Mouse (Mus musculus): ENCODE data around the gene Gm10153. TPM values are rescaled to one million over a fixed set of nuclear protein-coding genes. Genes with fewer than 3 reads are reported as not detected.
"Not testable (repeated sequence)": the region's sequence is repeated elsewhere in the genome, so short reads cannot be mapped to it uniquely, and the experiment has no call there.

The Gm10153 gene
- polyA plus RNA-seq, 1 experiment from 2014 or later, result not detected

DNA sequence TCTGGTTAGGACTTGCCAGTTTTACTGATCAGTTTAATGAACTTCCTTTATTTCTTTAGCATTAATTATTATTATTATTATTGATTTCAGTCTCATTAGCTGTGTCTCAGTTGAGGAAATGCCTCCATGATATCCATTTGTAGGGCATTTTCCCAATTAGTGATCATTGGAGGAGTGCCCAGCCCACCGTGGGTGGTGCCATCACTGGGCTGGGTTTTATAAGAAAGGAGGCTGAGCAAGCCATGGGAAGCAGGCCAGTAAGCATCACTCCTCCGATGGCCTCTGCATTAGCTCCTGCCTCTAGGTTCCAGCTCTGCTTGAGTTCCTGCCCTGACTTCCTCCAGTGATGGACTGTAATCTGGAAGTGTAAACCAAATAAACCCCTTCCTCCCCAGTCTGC lies 2.0 kb downstream of the Gm10153 start:
- Histone ChIP-seq H3K9me3 (ENCODE audit: low read length) (no peaks in the 10 kb centered on the region), H3K4me3 (ENCODE audit: low read length) (no peak overlapping the region), H3K27me3 (ENCODE audit: insufficient read depth, low read length) (no peaks in the 10 kb centered on the region), H3K36me3 (ENCODE audit: insufficient read depth, low read length) (no peaks in the 10 kb centered on the region), H3K4me1 (ENCODE audit: insufficient read depth, low read length) (no peaks in the 10 kb centered on the region), H3K9ac (replicated peaks; ENCODE audit: low read length) (no peak overlapping the region), H3K4me2 (replicated peaks; ENCODE audit: low read depth, low read length) (no peak overlapping the region), H3K27ac (ENCODE audit: low read length) (no peak overlapping the region)
- WGBS, result 71% methylated on average over 2 of the region's 2 CpGs
- ATAC-seq (ENCODE audit: low FRiP score, low TSS enrichment), result no peak

DNA sequence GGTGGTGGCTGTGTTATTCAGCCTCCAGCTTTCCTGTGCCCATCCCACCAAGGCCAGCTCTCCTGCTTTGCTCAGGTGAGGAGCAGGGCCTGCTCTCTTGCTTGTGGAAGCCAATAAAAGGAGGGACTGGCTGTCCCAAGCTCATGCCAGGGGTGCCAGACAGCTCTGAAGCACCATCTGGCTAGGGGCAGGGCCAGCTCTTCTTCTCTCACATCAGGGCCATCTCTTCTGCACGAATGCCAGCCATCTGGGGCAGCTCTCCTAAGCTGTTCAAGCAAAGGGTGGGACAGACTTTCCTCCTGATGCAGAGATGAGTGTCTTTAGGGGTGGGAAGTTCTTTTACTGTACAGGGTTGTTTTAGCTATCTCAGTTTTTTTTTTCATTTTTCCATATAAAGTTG lies 9.2 kb downstream of the Gm10153 start:
- WGBS, result 53% methylated on average over 1 of the region's 1 CpGs

DNA sequence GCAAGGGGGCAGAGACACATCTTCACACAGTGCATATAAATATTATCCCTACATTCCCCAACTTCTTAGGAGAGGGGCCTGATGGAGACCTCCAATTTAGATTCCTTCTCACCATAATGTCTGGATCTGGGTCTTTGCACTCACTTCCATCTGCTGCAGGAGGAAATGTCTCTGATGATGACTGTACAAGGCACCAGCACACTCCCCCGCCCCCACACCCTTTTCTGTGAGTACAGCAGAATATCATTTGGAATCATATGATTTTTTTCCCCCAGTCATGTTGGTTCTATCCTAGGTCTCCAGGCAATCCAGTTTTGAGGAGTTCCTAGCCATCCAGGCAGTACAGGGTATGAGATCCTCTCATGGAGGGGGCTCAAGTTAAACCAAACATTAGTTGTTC lies 11.5 kb downstream of the Gm10153 start:
- Histone ChIP-seq H3K4me2 (replicated peaks; ENCODE audit: low read depth, low read length) (no peak overlapping the region), H3K27ac (ENCODE audit: low read length) (no peak overlapping the region), H3K4me1 (ENCODE audit: insufficient read depth, low read length) (no peaks in the 10 kb centered on the region), H3K9me3 (ENCODE audit: low read length) (no peaks in the 10 kb centered on the region), H3K36me3 (ENCODE audit: insufficient read depth, low read length) (no peaks in the 10 kb centered on the region), H3K27me3 (ENCODE audit: insufficient read depth, low read length) (no peaks in the 10 kb centered on the region), H3K4me3 (ENCODE audit: low read length) (no peak overlapping the region), H3K9ac (replicated peaks; ENCODE audit: low read length) (no peak overlapping the region)
- no peak for ATAC-seq (ENCODE audit: low FRiP score, low TSS enrichment)
- WGBS, result 79% methylated on average over 1 of the region's 1 CpGs

More for the DNA sequence above, 9.2 kb downstream of the Gm10153 start:
- ATAC-seq (ENCODE audit: low FRiP score, low TSS enrichment), result no peak
- Histone ChIP-seq H3K36me3 (ENCODE audit: insufficient read depth, low read length) (no peaks in the 10 kb centered on the region), H3K27me3 (ENCODE audit: insufficient read depth, low read length) (no peaks in the 10 kb centered on the region), H3K27ac (ENCODE audit: low read length) (no peak overlapping the region), H3K4me2 (replicated peaks; ENCODE audit: low read depth, low read length) (no peak overlapping the region), H3K4me3 (ENCODE audit: low read length) (no peak overlapping the region), H3K9ac (replicated peaks; ENCODE audit: low read length) (no peak overlapping the region), H3K9me3 (ENCODE audit: low read length) (no peaks in the 10 kb centered on the region), H3K4me1 (ENCODE audit: insufficient read depth, low read length) (no peaks in the 10 kb centered on the region)

GRCm38 (mm10) chr7:142175905-142176304 lies 14.3 kb downstream of the Gm10153 start, which contains the start of gene Krtap5-2:
Gene Krtap5-2 (minus strand): TSS chr7:142176005.
- not testable (repeated sequence) for H3K4me2 ChIP-seq (replicated peaks; ENCODE audit: low read depth, low read length); H3K4me3 ChIP-seq (ENCODE audit: low read length); H3K27ac ChIP-seq (ENCODE audit: low read length); ATAC-seq (ENCODE audit: low FRiP score, low TSS enrichment); H3K36me3 ChIP-seq (ENCODE audit: insufficient read depth, low read length); H3K9me3 ChIP-seq (ENCODE audit: low read length); H3K27me3 ChIP-seq (ENCODE audit: insufficient read depth, low read length); H3K4me1 ChIP-seq (ENCODE audit: insufficient read depth, low read length); H3K9ac ChIP-seq (replicated peaks; ENCODE audit: low read length)

GRCm38 (mm10) chr7:142169836-142170235 lies 20.4 kb downstream of the Gm10153 start:
- Histone ChIP-seq H3K4me3 (ENCODE audit: low read length) (no peak overlapping the region), H3K9ac (replicated peaks; ENCODE audit: low read length) (no peak overlapping the region), H3K36me3 (ENCODE audit: insufficient read depth, low read length) (no peaks in the 10 kb centered on the region), H3K27ac (ENCODE audit: low read length) (no peak overlapping the region), H3K27me3 (ENCODE audit: insufficient read depth, low read length) (no peaks in the 10 kb centered on the region), H3K4me2 (replicated peaks; ENCODE audit: low read depth, low read length) (no peak overlapping the region), H3K9me3 (ENCODE audit: low read length) (no peaks in the 10 kb centered on the region), H3K4me1 (ENCODE audit: insufficient read depth, low read length) (no peaks in the 10 kb centered on the region)
- no peak for ATAC-seq (ENCODE audit: low FRiP score, low TSS enrichment)
- 46% methylated on average over 3 of the region's 3 CpGs for WGBS

GRCm38 (mm10) chr7:142165639-142166038 lies 24.6 kb downstream of the Gm10153 start, which contains the start of gene Gm4553:
Gene Gm4553 (minus strand): TSS chr7:142165739.
- H3K9me3 ChIP-seq (ENCODE audit: low read length); H3K36me3 ChIP-seq (ENCODE audit: insufficient read depth, low read length); H3K9ac ChIP-seq (replicated peaks; ENCODE audit: low read length); H3K4me1 ChIP-seq (ENCODE audit: insufficient read depth, low read length); ATAC-seq (ENCODE audit: low FRiP score, low TSS enrichment); H3K4me3 ChIP-seq (ENCODE audit: low read length); H3K4me2 ChIP-seq (replicated peaks; ENCODE audit: low read depth, low read length); H3K27ac ChIP-seq (ENCODE audit: low read length); H3K27me3 ChIP-seq (ENCODE audit: insufficient read depth, low read length): not testable (repeated sequence)

- WGBS, result 95% methylated on average over 3 of the region's 3 CpGs
- no peak for ATAC-seq (ENCODE audit: low FRiP score, low TSS enrichment)
These were observed 30.8 kb downstream of the Gm10153 start for GRCm38 (mm10) chr7:142159366-142159765.

GRCm38 (mm10) chr7:142157013-142157412 lies 33.2 kb downstream of the Gm10153 start, which contains the start of gene Gm29735:
Gene Gm29735 (minus strand): TSS chr7:142157113.
- not testable (repeated sequence) for H3K9me3 ChIP-seq (ENCODE audit: low read length); H3K27me3 ChIP-seq (ENCODE audit: insufficient read depth, low read length); H3K36me3 ChIP-seq (ENCODE audit: insufficient read depth, low read length); H3K9ac ChIP-seq (replicated peaks; ENCODE audit: low read length); H3K4me1 ChIP-seq (ENCODE audit: insufficient read depth, low read length); H3K4me2 ChIP-seq (replicated peaks; ENCODE audit: low read depth, low read length); ATAC-seq (ENCODE audit: low FRiP score, low TSS enrichment); H3K4me3 ChIP-seq (ENCODE audit: low read length); H3K27ac ChIP-seq (ENCODE audit: low read length)
- WGBS, result 30% methylated on average over 2 of the region's 2 CpGs

More at GRCm38 (mm10) chr7:142159366-142159765, 30.8 kb downstream of the Gm10153 start:
- Histone ChIP-seq H3K9ac (replicated peaks; ENCODE audit: low read length) (no peak overlapping the region), H3K4me3 (ENCODE audit: low read length) (no peak overlapping the region), H3K36me3 (ENCODE audit: insufficient read depth, low read length) (no peaks in the 10 kb centered on the region), H3K27me3 (ENCODE audit: insufficient read depth, low read length) (no peaks in the 10 kb centered on the region), H3K9me3 (ENCODE audit: low read length) (no peaks in the 10 kb centered on the region), H3K4me1 (ENCODE audit: insufficient read depth, low read length) (no peaks in the 10 kb centered on the region), H3K4me2 (replicated peaks; ENCODE audit: low read depth, low read length) (no peak overlapping the region), H3K27ac (ENCODE audit: low read length) (no peak overlapping the region)

DNA sequence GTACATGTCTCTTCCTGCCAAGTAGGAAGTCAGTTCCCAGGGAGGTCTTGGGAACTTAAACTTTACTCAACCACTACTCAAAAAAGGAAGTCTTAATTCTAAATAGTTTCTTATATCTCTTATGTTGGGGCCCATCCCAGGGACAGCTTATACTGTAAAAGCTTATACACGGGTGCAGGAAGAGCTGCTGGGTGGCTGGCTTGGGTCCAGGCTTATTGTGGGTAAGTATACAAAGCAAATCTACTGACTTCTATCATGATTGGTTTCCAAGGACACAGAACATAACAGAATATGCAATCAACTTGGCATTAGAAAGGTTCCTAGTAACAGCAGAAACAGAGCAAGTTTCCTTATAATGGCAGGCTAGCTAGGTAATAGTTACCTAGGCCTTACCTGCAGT lies 34.9 kb downstream of the Gm10153 start:
- Histone ChIP-seq H3K27ac (ENCODE audit: low read length) (no peak overlapping the region), H3K4me1 (ENCODE audit: insufficient read depth, low read length) (no peaks in the 10 kb centered on the region), H3K4me3 (ENCODE audit: low read length) (no peak overlapping the region), H3K36me3 (ENCODE audit: insufficient read depth, low read length) (no peaks in the 10 kb centered on the region), H3K4me2 (replicated peaks; ENCODE audit: low read depth, low read length) (no peak overlapping the region), H3K9ac (replicated peaks; ENCODE audit: low read length) (no peak overlapping the region), H3K9me3 (ENCODE audit: low read length) (no peaks in the 10 kb centered on the region), H3K27me3 (ENCODE audit: insufficient read depth, low read length) (no peaks in the 10 kb centered on the region)
- WGBS, result 69% methylated on average over 1 of the region's 1 CpGs
- no peak for ATAC-seq (ENCODE audit: low FRiP score, low TSS enrichment)

DNA sequence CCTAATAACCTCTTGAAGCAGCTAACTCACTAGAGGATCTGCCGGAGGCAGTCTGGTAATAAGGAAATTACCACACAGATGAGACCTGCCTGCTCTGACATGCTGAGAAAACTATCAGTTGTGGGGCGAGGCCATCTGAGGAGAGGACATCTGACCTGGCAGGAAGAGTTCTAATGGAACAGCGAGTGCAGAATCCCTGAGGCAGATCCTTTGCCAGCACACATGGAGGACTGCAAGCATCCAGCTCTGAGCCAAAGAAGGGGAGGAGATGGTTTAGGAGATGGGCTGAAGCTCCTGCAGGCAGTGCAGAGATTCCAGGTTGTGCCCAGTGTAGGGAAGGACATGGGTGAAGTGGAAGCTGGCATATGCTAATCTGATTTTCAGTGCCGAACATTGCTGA lies 38.0 kb downstream of the Gm10153 start:
- H3K4me3 ChIP-seq (ENCODE audit: low read length), result no peak overlapping the region
- H3K9ac ChIP-seq (replicated peaks; ENCODE audit: low read length), result no peak overlapping the region
- H3K36me3 ChIP-seq (ENCODE audit: insufficient read depth, low read length), result no peaks in the 10 kb centered on the region
- H3K4me1 ChIP-seq (ENCODE audit: insufficient read depth, low read length), result no peaks in the 10 kb centered on the region
- no peak for ATAC-seq (ENCODE audit: low FRiP score, low TSS enrichment)
- no peaks in the 10 kb centered on the region for H3K9me3 ChIP-seq (ENCODE audit: low read length)
- no peak overlapping the region for H3K27ac ChIP-seq (ENCODE audit: low read length)
- WGBS, result 81% methylated on average over 4 of the region's 4 CpGs
- no peaks in the 10 kb centered on the region for H3K27me3 ChIP-seq (ENCODE audit: insufficient read depth, low read length)
- no peak overlapping the region for H3K4me2 ChIP-seq (replicated peaks; ENCODE audit: low read depth, low read length)

DNA sequence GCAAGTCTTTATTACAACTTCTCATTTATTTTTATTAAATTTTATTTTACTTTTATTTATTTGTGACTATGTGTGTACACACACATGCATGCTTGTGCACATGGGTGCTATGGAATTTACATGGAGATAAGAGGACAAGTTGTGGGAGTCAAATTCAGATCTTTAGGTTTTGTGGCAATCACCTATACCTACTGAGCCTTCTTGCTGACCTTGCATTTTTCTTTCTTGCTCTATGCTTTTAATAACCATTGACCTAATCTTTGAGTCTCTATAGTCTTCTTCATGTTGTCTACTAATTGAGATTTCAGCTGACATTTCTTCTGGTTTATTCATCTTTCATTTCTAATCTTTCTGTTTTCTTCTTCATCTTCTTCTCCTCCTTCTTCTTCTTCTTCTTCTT lies 41.6 kb downstream of the Gm10153 start:
- Histone ChIP-seq H3K4me2 (replicated peaks; ENCODE audit: low read depth, low read length) (no peak overlapping the region), H3K9me3 (ENCODE audit: low read length) (no peaks in the 10 kb centered on the region), H3K9ac (replicated peaks; ENCODE audit: low read length) (no peak overlapping the region), H3K4me3 (ENCODE audit: low read length) (no peak overlapping the region), H3K4me1 (ENCODE audit: insufficient read depth, low read length) (no peaks in the 10 kb centered on the region), H3K27me3 (ENCODE audit: insufficient read depth, low read length) (no peaks in the 10 kb centered on the region), H3K36me3 (ENCODE audit: insufficient read depth, low read length) (no peaks in the 10 kb centered on the region), H3K27ac (ENCODE audit: low read length) (no peak overlapping the region)
- ATAC-seq (ENCODE audit: low FRiP score, low TSS enrichment), result no peak
